Mouse (Mus musculus) neutrophil, adult 65 days (primary cell): Measurements from ENCODE around the gene Meig1. TPM values are rescaled to one million over a fixed set of nuclear protein-coding genes. Genes with fewer than 3 reads are reported as not detected.

Experiments used
- total RNA-seq: library from RNA; stranded (reverse); gene quantifications from 2 replicates; pipeline ENCODE4 v1.2.4, GENCODE M21; 2023

Meig1 gene
- 2.7 TPM in 1 of 2 replicates, not detected in the other for total RNA-seq

DNA sequence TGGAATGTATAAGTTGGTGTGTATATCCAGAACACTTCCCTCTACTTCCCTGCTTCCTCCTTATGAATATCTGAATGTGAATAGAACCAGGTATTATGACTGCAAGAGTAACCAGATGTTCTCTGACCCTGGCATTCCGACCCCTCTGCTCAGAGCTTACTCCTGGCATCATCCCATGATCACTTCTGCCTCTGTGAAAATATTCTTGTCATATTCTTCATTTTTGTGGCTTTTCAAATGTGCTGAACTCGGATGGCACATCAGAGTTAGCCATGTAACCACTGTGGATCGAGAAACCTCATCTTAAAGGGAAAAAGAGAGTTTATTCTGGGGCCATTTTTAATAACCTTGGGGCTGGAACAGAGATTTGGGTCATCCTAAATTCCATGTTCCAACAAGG is at the start of gene Meig1:
Gene Meig1, minus strand, starts transcription at position 101 of the 400 bp plus-strand sequence.

GRCm38 (mm10) chr2:3423841-3424578 is 1.6 kb upstream of the Meig1 start, which contains the start of gene Dclre1c:
Dclre1c (plus strand) TSS chr2:3424131.

DNA sequence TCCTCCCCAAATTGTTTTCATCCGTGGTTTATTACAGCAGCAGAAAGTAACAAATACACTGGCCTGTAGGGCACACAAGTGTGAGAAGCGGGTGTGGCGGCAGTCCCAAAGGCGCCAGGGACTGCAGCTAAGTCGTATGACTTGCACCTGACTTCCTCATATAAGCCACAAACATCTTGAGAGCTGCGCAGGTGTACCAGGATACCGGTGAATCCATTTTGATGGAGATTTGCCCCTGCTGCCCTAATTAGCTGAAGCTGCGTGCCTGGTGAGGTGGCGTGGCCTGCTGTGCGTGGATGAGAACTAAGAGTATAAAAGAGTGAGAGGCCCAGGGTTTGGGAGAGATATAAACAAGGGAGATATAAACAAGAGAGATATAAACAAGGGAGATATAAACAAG is 25.3 kb downstream of the Meig1 start, which contains the start of gene Olah:
Gene Olah, minus strand, starts transcription at position 101 of the 400 bp plus-strand sequence.

Other genes with a start within 250 kb of the Meig1 start
- 6.9 and 10.6 TPM in 2 replicates for gene Nmt2, start 138.4 kb downstream of the Meig1 start, total RNA-seq
- gene Rpp38, start 90.0 kb downstream of the Meig1 start, total RNA-seq = 0.66 TPM in 1 of 2 replicates, not detected in the other
- gene Acbd7, start 86.5 kb downstream of the Meig1 start, total RNA-seq = not detected in 2 replicates
- gene Olah, start 25.4 kb downstream of the Meig1 start, total RNA-seq = 0.25 TPM in 1 of 2 replicates, not detected in the other
- gene Dclre1c, start 1.5 kb upstream of the Meig1 start, total RNA-seq = 70.9 and 115 TPM in 2 replicates
- gene Suv39h2, start 52.4 kb upstream of the Meig1 start, total RNA-seq = 1.3 and 1.8 TPM in 2 replicates
- 15.1 and 19.4 TPM in 2 replicates for gene Gm45902, start 90.1 kb upstream of the Meig1 start, total RNA-seq
- gene Hspa14, start 90.2 kb upstream of the Meig1 start, total RNA-seq = 97.2 and 130 TPM in 2 replicates
- gene Cdnf, start 90.4 kb upstream of the Meig1 start, total RNA-seq = 0.92 and 1.1 TPM in 2 replicates
- gene Fam107b, start 147.8 kb upstream of the Meig1 start, total RNA-seq = 382 and 393 TPM in 2 replicates